Mouse (Mus musculus) adrenal gland, adult 10 weeks (tissue): ENCODE results near the gene Zfp53. TPM values are rescaled to one million over a fixed set of nuclear protein-coding genes. Genes with fewer than 3 reads are reported as not detected.

Experiments used
- polyA plus RNA-seq: library from polyadenylated mRNA; stranded (reverse); fragments of 350-450 nt; fragmentation: Illumina TruSeq; extraction: RNeasy Lipid Tissue Mini Kit (QIAGEN cat#74804); gene quantifications from one replicate; pipeline ENCODE4 v1.2.3, GENCODE M21; 2014; ENCODE audit warnings: low read depth, low replicate concordance

The Zfp53 gene
- 21.7 TPM for polyA plus RNA-seq

DNA sequence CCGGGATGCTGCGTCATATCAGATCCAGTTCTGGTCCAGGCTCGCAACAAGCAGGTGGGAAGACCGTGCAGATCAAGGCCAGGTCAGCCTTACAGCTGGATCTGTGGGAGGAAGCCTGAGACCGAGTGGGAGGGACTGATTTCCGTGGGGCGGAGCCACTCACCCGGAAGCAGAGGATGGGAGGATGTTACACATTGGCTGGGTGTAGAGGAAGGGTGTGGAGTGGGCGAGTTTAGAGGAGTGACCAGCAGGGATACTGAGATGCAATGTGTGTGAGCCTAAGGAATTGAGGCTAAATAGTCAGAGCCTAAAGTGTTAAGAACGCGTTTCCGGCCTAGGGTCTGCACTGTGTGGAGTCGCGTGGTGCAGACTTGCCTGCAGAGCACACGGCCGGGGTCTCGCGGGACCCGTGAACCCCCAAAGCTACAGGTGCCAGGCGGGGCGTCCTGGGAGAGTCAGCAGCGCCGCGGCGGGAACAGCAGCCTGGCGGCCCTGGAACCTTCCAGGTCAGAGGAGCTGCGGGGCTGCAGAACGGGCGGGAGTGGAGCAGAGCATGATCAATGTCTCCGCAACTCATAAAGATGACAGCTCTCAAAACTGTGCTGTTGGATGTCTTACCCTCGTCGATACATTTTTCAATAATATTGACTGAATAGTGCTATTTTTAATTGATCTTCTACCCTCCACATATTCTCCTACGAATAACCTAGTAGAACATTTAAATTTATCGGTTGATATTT, at the start of gene Zfp53:
Gene Zfp53, plus strand, starts transcription at position 239 of the 740 bp plus-strand sequence.

DNA sequence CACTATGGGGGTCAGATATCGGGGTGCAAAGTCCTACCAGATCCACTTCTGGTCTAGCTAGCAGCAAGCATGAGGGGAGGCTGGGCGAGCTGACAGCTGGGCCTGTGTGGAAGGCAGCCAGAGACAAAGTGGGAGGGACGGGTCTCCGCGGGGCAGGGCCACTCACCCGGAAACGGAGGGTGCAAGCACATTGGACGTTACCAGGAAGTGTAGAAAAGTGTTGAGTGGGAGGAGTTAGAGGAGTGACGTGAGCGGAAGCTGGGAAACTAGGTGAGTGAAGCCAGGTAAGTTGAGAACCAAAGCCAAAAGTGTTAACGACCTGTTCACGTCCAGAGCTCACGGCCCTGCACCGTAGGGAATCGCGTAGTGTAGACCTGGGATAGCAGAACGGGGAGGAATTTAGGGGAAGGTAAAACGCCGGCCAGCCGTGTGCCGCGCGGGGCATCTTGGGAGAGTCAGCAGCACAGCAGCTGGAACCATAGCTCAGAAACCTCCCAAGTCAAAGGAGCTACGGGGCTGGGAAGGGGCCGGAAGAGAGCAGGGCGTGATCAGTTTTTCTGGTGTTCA, 38.6 kb upstream of the Zfp53 start, which contains the start of gene Zfp51:
Gene Zfp51, plus strand, starts transcription at position 237 of the 567 bp plus-strand sequence.

DNA sequence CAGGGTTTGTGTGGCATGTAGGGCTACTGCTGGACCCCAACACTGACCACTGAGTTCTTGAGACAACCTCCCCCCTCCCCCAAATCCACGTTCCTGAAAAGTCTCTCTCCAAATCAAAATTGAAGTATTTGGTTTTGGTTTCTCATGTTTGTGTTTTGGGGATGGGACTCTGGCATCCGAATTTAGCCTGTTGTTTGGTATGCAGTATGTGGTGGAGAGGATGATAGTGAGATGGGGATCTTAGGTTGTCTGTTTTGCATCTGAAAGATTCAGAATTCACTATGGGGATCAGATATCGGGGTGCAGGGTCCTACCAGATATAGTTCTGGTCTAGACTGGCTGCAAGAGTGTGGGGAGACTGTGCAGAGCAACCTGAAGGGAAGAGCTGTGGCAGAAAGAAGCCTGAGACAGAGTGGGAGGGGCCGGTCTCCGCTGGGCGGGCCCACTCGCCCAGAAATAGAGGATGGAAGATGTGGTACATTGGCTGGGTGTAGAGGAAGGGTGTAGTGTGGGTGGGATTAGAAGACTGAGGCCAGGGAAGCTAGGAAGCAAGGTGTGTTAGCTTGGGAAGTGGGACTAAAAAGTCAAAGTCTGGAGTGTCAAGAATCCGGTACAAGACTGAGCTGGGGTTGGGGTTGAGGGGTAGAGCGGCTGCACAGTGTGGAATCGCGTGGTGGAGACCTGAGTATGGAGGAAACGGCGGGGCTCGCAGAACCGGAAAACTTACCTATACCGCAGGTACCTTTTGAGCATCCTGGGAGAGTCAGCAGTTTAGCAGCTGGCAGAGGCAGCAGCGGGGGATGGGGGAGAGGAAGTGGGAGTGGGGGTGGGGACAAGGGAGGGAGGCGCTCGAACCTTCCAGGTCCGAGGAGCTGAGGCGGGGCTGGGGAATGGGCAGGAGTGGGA, 46.6 kb downstream of the Zfp53 start, which contains the start of gene Zfp52:
Gene Zfp52, plus strand, starts transcription at position 444 of the 906 bp plus-strand sequence.

Other genes starting within 250 kb of the Zfp53 start
- not detected for gene Vmn1r235, start 232.6 kb upstream of the Zfp53 start, polyA plus RNA-seq
- not detected for gene Vmn1r236, start 206.1 kb upstream of the Zfp53 start, polyA plus RNA-seq
- gene Vmn1r237, start 177.1 kb upstream of the Zfp53 start, polyA plus RNA-seq, result not detected
- gene Zfp677, start 105.2 kb upstream of the Zfp53 start, polyA plus RNA-seq, result 34.0 TPM
- gene Zfp54, start 65.8 kb upstream of the Zfp53 start, polyA plus RNA-seq, result 21.3 TPM
- gene Zfp51, start 38.6 kb upstream of the Zfp53 start, polyA plus RNA-seq, result 45.0 TPM
- gene Zfp52, start 46.5 kb downstream of the Zfp53 start, polyA plus RNA-seq, result 230 TPM
- 40.9 TPM for gene Zfp948, start 78.0 kb downstream of the Zfp53 start, polyA plus RNA-seq
- 38.8 TPM for gene Zfp983, start 161.6 kb downstream of the Zfp53 start, polyA plus RNA-seq
- gene Gm10226, start 202.9 kb downstream of the Zfp53 start, polyA plus RNA-seq, result 49.7 TPM
- 27.3 TPM for gene Zfp760, start 218.7 kb downstream of the Zfp53 start, polyA plus RNA-seq
- gene Zfp229, start 241.8 kb downstream of the Zfp53 start, polyA plus RNA-seq, result 30.1 TPM